Mouse (Mus musculus) forelimb bud, embryonic 11.5 days (tissue): Measurements from ENCODE around the gene 2510039O18Rik.
A peak's percentile ranks its signal among the peaks of the same experiment; 100 is the strongest.

Experiments
- DNase-seq: peaks from one replicate; pipeline ENCODE4 v3.0.0-alpha.2; 2012; ENCODE audit warnings: low read depth, low spot score

2510039O18Rik gene

GRCm38 (mm10) chr4:147940576-147941044, at the start of gene 2510039O18Rik:
2510039O18Rik (plus strand) TSS chr4:147940895.
- peak; percentile 87 for DNase-seq

- DNase-seq: no peak
Observed at GRCm38 (mm10) chr4:147895815-147896330, 44.8 kb upstream of the 2510039O18Rik start.

- DNase-seq: no peak
Observed at GRCm38 (mm10) chr4:147896411-147896810, 44.3 kb upstream of the 2510039O18Rik start.

GRCm38 (mm10) chr4:147897348-147897747, 43.3 kb upstream of the 2510039O18Rik start:
- DNase-seq: no peak

- no peak for DNase-seq
Observed at GRCm38 (mm10) chr4:147900452-147900851, 40.2 kb upstream of the 2510039O18Rik start.

GRCm38 (mm10) chr4:147902906-147903500, 37.7 kb upstream of the 2510039O18Rik start:
- no peak for DNase-seq

- no peak for DNase-seq
Observed at GRCm38 (mm10) chr4:147903601-147904000, 37.1 kb upstream of the 2510039O18Rik start.

- peak; percentile 90 for DNase-seq
Observed at GRCm38 (mm10) chr4:147904313-147905089, 36.2 kb upstream of the 2510039O18Rik start, which contains the start of gene Mfn2. Mfn2 (minus strand) TSS chr4:147904704.

GRCm38 (mm10) chr4:147905090-147905659, 35.5 kb upstream of the 2510039O18Rik start:
- no peak for DNase-seq

GRCm38 (mm10) chr4:147906230-147906629, 34.5 kb upstream of the 2510039O18Rik start:
- no peak for DNase-seq

- no peak for DNase-seq
Observed at GRCm38 (mm10) chr4:147909486-147909885, 31.2 kb upstream of the 2510039O18Rik start.

- peak; percentile 48 for DNase-seq
Observed at GRCm38 (mm10) chr4:147918459-147919121, 22.1 kb upstream of the 2510039O18Rik start.

GRCm38 (mm10) chr4:147920973-147921372, 19.7 kb upstream of the 2510039O18Rik start:
- no peak for DNase-seq

- DNase-seq: no peak
Observed at GRCm38 (mm10) chr4:147922341-147922740, 18.4 kb upstream of the 2510039O18Rik start.

GRCm38 (mm10) chr4:147927705-147928104, 13.0 kb upstream of the 2510039O18Rik start:
- DNase-seq: no peak

- DNase-seq: no peak
Observed at GRCm38 (mm10) chr4:147928136-147928535, 12.6 kb upstream of the 2510039O18Rik start.

GRCm38 (mm10) chr4:147928540-147928939, 12.2 kb upstream of the 2510039O18Rik start:
- DNase-seq: no peak

- DNase-seq: no peak
Observed at GRCm38 (mm10) chr4:147930946-147931345, 9.7 kb upstream of the 2510039O18Rik start.

- DNase-seq: no peak
Observed at GRCm38 (mm10) chr4:147934134-147934533, 6.6 kb upstream of the 2510039O18Rik start.

GRCm38 (mm10) chr4:147934611-147935010, 6.1 kb upstream of the 2510039O18Rik start:
- DNase-seq: no peak

GRCm38 (mm10) chr4:147935904-147936303, 4.8 kb upstream of the 2510039O18Rik start:
- peak; percentile 23 for DNase-seq
